Mouse (Mus musculus): Measurements from ENCODE around the gene Hagh.

- no peak for TF ChIP-seq CTCF (IDR thresholded peaks at IDR 0.05; ENCODE audit: borderline replicate concordance, insufficient read depth, low read depth, low read length)
- no peak for TF ChIP-seq POLR2A (IDR thresholded peaks at IDR 0.05; ENCODE audit: borderline replicate concordance, insufficient read depth, low read length)
Measured at GRCm38 (mm10) chr17:24874405-24874745, 34.4 kb downstream of the Hagh start.
